Mouse (Mus musculus) Muller cell, postnatal 12 days (primary cell): ENCODE data around the gene Selenow.

Experiments
- DNase-seq: peaks from one replicate; pipeline ENCODE4 v3.0.0-alpha.2; 2015; ENCODE audit errors: inconsistent ontology term

Selenow gene

DNA sequence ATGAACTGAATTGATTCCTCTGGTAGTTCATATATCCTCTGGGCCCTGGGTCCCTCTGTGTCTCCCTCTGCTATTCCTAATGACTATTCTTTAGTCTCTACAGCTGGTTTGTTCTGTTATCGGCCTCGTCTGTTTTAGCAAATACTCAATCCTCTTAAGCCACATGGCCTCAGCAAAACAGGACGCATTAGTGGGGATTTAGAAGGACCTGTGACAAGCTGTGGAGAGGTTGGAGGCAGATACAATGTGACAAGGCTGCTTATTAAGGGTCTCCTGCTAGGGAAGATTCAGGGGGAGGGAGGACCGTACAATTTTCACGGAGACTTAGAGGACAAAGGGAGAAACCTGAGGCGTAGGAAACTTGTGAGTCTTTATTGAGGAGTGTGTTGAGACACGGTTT lies 16.3 kb downstream of the Selenow start:
- no peak for DNase-seq

DNA sequence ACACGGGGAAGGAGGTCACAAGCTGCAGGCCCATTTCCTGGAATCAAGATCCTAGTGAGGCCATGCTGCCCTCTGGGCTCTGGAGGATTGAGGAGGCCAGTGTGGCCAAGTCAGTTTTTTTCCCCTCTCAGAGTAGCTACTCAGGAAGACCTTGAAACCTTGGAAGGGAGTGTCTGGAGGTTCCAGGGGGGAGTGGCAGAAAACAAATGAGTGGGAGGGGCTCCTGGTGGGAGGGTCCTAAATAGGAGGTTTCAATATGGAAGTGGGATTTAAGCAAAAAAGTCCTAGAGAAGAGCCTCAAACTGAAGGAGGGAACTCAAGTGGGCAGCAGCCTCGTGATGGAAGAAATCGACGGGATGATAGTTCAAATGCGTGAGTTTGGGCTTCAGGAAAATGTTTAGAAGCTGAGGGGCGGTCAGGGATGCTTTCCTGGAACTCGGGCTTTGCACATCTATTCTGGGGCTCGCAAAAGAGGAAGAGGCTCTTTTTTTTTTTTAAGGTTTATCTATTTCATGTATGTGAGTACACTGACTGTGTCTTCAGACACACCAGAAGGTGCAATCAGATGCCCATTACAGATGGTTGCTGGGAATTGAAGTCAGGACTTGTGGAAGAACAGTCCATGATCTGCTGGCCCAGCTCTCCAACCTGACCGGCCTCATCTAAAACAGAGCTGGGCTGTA lies 20.7 kb downstream of the Selenow start:
- no peak for DNase-seq

DNA sequence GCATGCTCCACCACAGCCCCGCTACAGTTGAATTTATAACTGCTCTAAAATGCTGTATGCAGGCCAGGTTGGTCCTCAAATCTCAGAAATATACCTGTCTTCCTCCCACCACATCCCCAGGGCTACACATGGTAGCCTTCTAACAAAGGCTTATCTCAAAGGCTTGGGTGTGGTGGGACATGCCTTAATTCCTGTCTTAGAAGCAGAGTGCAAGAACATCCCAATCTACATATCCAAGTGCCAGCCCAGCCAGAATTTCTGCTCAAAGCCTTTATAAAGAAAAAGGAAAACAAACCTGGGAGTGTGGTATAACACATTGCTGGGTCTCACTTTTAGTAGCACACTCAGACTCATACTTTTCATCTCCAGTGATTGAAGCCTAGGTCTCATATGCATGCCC lies 28.0 kb downstream of the Selenow start:
- no peak for DNase-seq

DNA sequence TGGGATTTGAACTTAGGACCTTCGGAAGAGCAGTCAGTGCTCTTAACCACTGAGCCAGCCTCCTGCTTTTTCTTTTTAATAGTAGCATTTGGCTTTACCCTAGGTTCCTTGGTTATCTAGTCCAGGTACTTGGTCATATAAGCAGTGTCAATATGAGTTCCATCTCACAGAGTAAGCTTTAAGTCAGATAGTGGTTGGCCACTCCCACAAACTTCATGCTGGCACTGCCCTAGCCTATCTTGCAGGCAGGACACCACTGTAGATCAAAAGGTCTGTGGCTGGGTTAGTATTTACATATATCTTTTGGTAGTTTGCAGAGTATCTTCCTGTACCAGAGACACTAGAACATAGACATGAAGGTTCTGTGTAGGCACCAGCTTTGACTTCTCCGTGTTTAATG lies 38.1 kb downstream of the Selenow start:
- no peak for DNase-seq

DNA sequence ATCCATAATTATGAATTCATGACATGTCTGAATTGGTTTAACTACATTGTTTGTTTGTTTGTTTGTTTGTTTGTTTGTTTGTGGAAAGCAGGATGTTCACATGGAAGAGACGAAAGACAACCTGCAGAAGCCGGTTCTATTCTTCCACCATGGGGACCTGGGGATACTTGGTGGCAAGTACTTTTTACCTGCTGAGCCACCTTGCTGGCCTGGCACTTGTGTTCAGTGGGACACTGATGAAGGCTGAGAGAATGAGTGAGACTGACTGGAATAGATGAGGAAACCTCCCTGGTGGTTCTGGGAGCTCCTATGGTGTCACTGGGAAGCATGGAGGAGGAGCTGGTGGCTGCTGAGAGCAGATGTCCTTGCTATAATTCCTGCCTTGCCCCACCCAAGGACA lies 39.9 kb downstream of the Selenow start, which contains the start of gene Crxos:
TSS of gene Crxos (plus strand) at position 301 of the 400 bp plus-strand sequence.
- no peak for DNase-seq

DNA sequence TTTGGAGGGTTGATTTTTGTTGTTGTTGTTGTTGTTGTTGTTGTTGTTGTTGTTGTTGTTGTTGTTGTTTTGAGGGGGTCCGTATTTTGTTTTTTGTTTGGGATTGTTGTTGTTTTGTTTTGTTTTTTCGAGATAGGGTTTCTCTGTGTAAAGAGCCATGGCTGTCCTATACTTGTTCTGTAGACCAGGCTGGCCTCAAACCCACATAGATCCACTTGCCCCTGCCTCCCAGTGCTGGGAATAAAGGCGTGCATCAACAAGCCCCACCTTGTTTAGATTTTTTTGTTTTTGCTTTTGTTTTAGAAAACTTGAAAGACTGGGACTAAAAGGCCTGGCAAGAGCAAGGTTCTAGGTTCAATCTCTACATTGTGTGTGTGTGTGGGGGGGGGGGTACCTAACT lies 40.4 kb downstream of the Selenow start:
- DNase-seq, result no peak

DNA sequence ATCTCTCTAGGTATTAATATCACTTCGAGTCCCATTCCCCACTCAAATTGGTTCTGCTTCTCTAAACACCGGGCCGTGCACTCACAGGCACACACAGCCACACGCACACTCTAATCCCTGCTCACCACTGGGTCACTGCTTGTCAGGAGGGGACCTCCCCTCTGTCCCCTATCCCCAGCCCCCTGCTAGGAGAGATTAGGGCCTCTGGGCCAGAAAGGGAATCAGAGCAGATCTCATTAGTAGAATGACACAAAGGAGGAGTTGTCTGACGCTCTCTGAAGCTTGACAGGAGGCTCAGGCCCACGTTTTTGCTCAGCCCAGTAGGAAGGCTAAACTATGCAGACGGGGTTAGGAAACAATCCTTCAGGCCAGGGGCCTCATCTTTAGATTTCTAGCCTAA lies 40.8 kb downstream of the Selenow start:
- DNase-seq, result peak; percentile 53

DNA sequence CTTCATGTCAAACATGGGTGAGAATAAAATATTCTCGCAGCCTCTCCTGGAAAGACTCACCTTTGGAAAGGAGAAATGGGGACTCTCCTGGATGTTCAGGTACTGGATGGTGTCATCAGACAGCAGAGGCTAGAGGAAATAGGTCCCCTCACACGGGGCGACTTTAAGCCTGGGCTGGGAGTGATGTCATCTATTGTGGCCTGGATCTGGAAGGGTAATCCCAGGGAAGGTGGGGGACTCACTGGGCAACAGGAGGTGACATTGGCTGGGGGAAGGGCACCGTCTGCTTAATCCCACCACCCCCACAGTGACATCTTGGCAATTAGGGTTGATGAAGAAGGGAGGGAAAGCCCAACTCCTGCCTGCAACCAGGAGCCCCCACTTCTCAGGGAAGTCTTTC lies 42.4 kb downstream of the Selenow start, which contains the start of gene Crx:
TSS of gene Crx (minus strand) at position 213 of the 400 bp plus-strand sequence.
- DNase-seq, result no peak
